Mouse (Mus musculus) embryonic facial prominence, embryonic 13.5 days (tissue): ENCODE measurements around the gene S100z. TPM values are rescaled to one million over a fixed set of nuclear protein-coding genes. Genes with fewer than 3 reads are reported as not detected.
A peak's percentile ranks its signal among the peaks of the same experiment; 100 is the strongest.

Source experiments
- ATAC-seq: fragments of 200-750 bp; cut with Nextera tagmentation; 2 replicates; pipeline ENCODE4 v1.8.0; 2017; ENCODE audit warnings: low read depth; ENCODE audit not compliant: insufficient number of reproducible peaks, insufficient read depth, low FRiP score, low TSS enrichment
- H3K27ac ChIP-seq: fragments of 300-500 bp; sonication (generic); 2 replicates; pipeline ENCODE4 v1.5.1; 2015; ENCODE audit warnings: moderate library complexity, mild to moderate bottlenecking, inconsistent platforms
- H3K27me3 ChIP-seq: fragments of 300-500 bp; sonication (generic); 2 replicates; pipeline ENCODE4 v1.6.1; 2015; ENCODE audit warnings: mild to moderate bottlenecking, inconsistent platforms
- H3K36me3 ChIP-seq: fragments of 300-500 bp; sonication (generic); 2 replicates; pipeline ENCODE4 v1.6.1; 2015; ENCODE audit warnings: mild to moderate bottlenecking, inconsistent platforms
- H3K4me1 ChIP-seq: fragments of 300-500 bp; sonication (generic); 2 replicates; pipeline ENCODE4 v1.6.1; 2015; ENCODE audit warnings: inconsistent platforms
- H3K4me2 ChIP-seq: fragments of 300-500 bp; sonication (generic); 2 replicates; pipeline ENCODE4 v1.6.1; 2015; ENCODE audit warnings: moderate library complexity, mild to moderate bottlenecking, inconsistent platforms
- H3K4me3 ChIP-seq: fragments of 300-500 bp; sonication (generic); 2 replicates; pipeline ENCODE4 v1.5.1; 2015; ENCODE audit warnings: mild to moderate bottlenecking, inconsistent platforms
- H3K9ac ChIP-seq: fragments of 300-500 bp; sonication (generic); 2 replicates; pipeline ENCODE4 v1.6.1; 2015; ENCODE audit warnings: mild to moderate bottlenecking, inconsistent platforms
- H3K9me3 ChIP-seq: fragments of 300-500 bp; sonication (generic); 2 replicates; pipeline ENCODE4 v1.6.1; 2016; ENCODE audit warnings: inconsistent platforms
- WGBS: fragments of 180-500 bp; shearing (Covaris S2); methylation state at CpG from one replicate; pipeline ENCODE4 v1.1.7; 2015; ENCODE audit warnings: mixed read lengths; 5-methylcytosine and 5-hydroxymethylcytosine counted together
- polyA plus RNA-seq: library from polyadenylated mRNA; unstranded; fragments of >200 nt; fragmentation: Nextera tagmentation; extraction: Ambion mirVana; gene quantifications from 2 replicates; pipeline ENCODE4 v1.2.1, GENCODE M21; 2015

S100z gene
- polyA plus RNA-seq, 1 experiment from 2014 or later = 3.6 TPM

GRCm38 (mm10) chr13:95493296-95493695 lies 14.8 kb upstream of the S100z start:
- Histone ChIP-seq H3K4me1 (0 out of 2 replicates have a peak, but pooled peaks cover 2% of the 10 kb centered on the region), H3K9ac (no peak overlapping the region), H3K36me3 (no peaks in the 10 kb centered on the region), H3K27me3 (no peaks in the 10 kb centered on the region), H3K4me2 (no peak overlapping the region), H3K9me3 (no peaks in the 10 kb centered on the region), H3K4me3 (no peak overlapping the region), H3K27ac (no peak overlapping the region)
- ATAC-seq = no peak
- 54% methylated on average over 5 of the region's 5 CpGs for WGBS

GRCm38 (mm10) chr13:95491327-95491726 lies 12.8 kb upstream of the S100z start:
- 73% methylated on average over 11 of the region's 11 CpGs for WGBS
- no peak overlapping the region for H3K4me2 ChIP-seq

GRCm38 (mm10) chr13:95484664-95485063 lies 6.1 kb upstream of the S100z start:
- no peaks in the 10 kb centered on the region for H3K9me3 ChIP-seq
- H3K36me3 ChIP-seq = no peaks in the 10 kb centered on the region
- no peak overlapping the region for H3K4me2 ChIP-seq
- no peak overlapping the region for H3K9ac ChIP-seq
- H3K27me3 ChIP-seq = 0 out of 2 replicates have a peak, but pooled peaks cover 5% of the 10 kb centered on the region
- H3K4me3 ChIP-seq = no peak overlapping the region
- peaks cover 4% of the 10 kb centered on the region; the same call in 1 of the 2 replicates for H3K4me1 ChIP-seq
- 0 out of 2 replicates have a peak overlapping the region, but pooled peaks have one; percentile 19 for H3K27ac ChIP-seq
- ATAC-seq = no peak
- WGBS = 23% methylated on average over 5 of the region's 5 CpGs

More at GRCm38 (mm10) chr13:95491327-95491726, 12.8 kb upstream of the S100z start:
- Histone ChIP-seq H3K4me3 (no peak overlapping the region), H3K36me3 (no peaks in the 10 kb centered on the region), H3K9me3 (no peaks in the 10 kb centered on the region), H3K27me3 (no peaks in the 10 kb centered on the region), H3K9ac (no peak overlapping the region), H3K27ac (no peak overlapping the region), H3K4me1 (0 out of 2 replicates have a peak, but pooled peaks cover 2% of the 10 kb centered on the region)
- ATAC-seq = no peak

- Histone ChIP-seq H3K4me1 (peaks cover 4% of the 10 kb centered on the region; the same call in 1 of the 2 replicates), H3K4me2 (no peak overlapping the region), H3K9ac (no peak overlapping the region), H3K9me3 (no peaks in the 10 kb centered on the region), H3K36me3 (no peaks in the 10 kb centered on the region), H3K27me3 (0 out of 2 replicates have a peak, but pooled peaks cover 5% of the 10 kb centered on the region), H3K27ac (no peak overlapping the region), H3K4me3 (no peak overlapping the region)
- no peak for ATAC-seq
- WGBS = 15% methylated on average over 4 of the region's 4 CpGs
Observed at GRCm38 (mm10) chr13:95481428-95481827, 2.9 kb upstream of the S100z start.

- no peaks in the 10 kb centered on the region for H3K4me1 ChIP-seq
- no peak for ATAC-seq
- H3K9me3 ChIP-seq = no peaks in the 10 kb centered on the region
- no peak overlapping the region for H3K4me3 ChIP-seq
- H3K27ac ChIP-seq = no peak overlapping the region
- no peak overlapping the region for H3K4me2 ChIP-seq
- 0 out of 2 replicates have a peak, but pooled peaks cover 5% of the 10 kb centered on the region for H3K27me3 ChIP-seq
- no peaks in the 10 kb centered on the region for H3K36me3 ChIP-seq
- H3K9ac ChIP-seq = no peak overlapping the region
- WGBS = 88% methylated on average over 6 of the region's 6 CpGs
Observed at GRCm38 (mm10) chr13:95477173-95477572, 1.3 kb downstream of the S100z start.

GRCm38 (mm10) chr13:95475124-95475523 lies 3.4 kb downstream of the S100z start:
- no peaks in the 10 kb centered on the region for H3K27me3 ChIP-seq
- WGBS = 57% methylated on average over 7 of the region's 7 CpGs
- ATAC-seq = no peak
- H3K36me3 ChIP-seq = no peaks in the 10 kb centered on the region
- H3K4me2 ChIP-seq = no peak overlapping the region
- H3K9ac ChIP-seq = no peak overlapping the region
- H3K4me1 ChIP-seq = no peaks in the 10 kb centered on the region
- no peaks in the 10 kb centered on the region for H3K9me3 ChIP-seq
- no peak overlapping the region for H3K27ac ChIP-seq
- no peak overlapping the region for H3K4me3 ChIP-seq

GRCm38 (mm10) chr13:95474294-95474693 lies 4.2 kb downstream of the S100z start:
- Histone ChIP-seq H3K27me3 (no peaks in the 10 kb centered on the region), H3K4me3 (no peak overlapping the region), H3K4me2 (no peak overlapping the region), H3K36me3 (no peaks in the 10 kb centered on the region), H3K9ac (no peak overlapping the region), H3K9me3 (no peaks in the 10 kb centered on the region), H3K27ac (no peak overlapping the region), H3K4me1 (no peaks in the 10 kb centered on the region)
- WGBS = 82% methylated on average over 3 of the region's 3 CpGs
- ATAC-seq = no peak

GRCm38 (mm10) chr13:95470970-95471369 lies 7.6 kb downstream of the S100z start:
- no peak for ATAC-seq
- Histone ChIP-seq H3K27ac (no peak overlapping the region), H3K9me3 (no peaks in the 10 kb centered on the region), H3K4me1 (no peaks in the 10 kb centered on the region), H3K36me3 (no peaks in the 10 kb centered on the region), H3K9ac (no peak overlapping the region), H3K4me2 (no peak overlapping the region), H3K4me3 (no peak overlapping the region), H3K27me3 (no peaks in the 10 kb centered on the region)
- WGBS = 80% methylated on average over 2 of the region's 2 CpGs

GRCm38 (mm10) chr13:95451529-95451928 lies 27.0 kb downstream of the S100z start:
- Histone ChIP-seq H3K9ac (no peak overlapping the region), H3K4me2 (no peak overlapping the region), H3K4me1 (no peaks in the 10 kb centered on the region), H3K4me3 (no peak overlapping the region), H3K36me3 (no peaks in the 10 kb centered on the region), H3K9me3 (no peaks in the 10 kb centered on the region), H3K27ac (no peak overlapping the region), H3K27me3 (peaks cover 5% of the 10 kb centered on the region)
- WGBS = 69% methylated on average over 2 of the region's 2 CpGs
- no peak for ATAC-seq

GRCm38 (mm10) chr13:95450636-95451210 lies 27.8 kb downstream of the S100z start:
- no peaks in the 10 kb centered on the region for H3K9me3 ChIP-seq
- H3K36me3 ChIP-seq = no peaks in the 10 kb centered on the region
- no peak overlapping the region for H3K27ac ChIP-seq
- H3K27me3 ChIP-seq = peaks cover 11% of the 10 kb centered on the region
- WGBS = 89% methylated on average over 9 of the region's 9 CpGs
- ATAC-seq = no peak
- H3K9ac ChIP-seq = no peak overlapping the region
- H3K4me1 ChIP-seq = no peaks in the 10 kb centered on the region
- H3K4me3 ChIP-seq = no peak overlapping the region
- no peak overlapping the region for H3K4me2 ChIP-seq

- 67% methylated on average over 3 of the region's 3 CpGs for WGBS
- no peaks in the 10 kb centered on the region for H3K9me3 ChIP-seq
- no peaks in the 10 kb centered on the region for H3K36me3 ChIP-seq
- H3K4me3 ChIP-seq = no peak overlapping the region
- no peak overlapping the region for H3K27ac ChIP-seq
- no peak overlapping the region for H3K9ac ChIP-seq
- no peaks in the 10 kb centered on the region for H3K4me1 ChIP-seq
- peaks cover 21% of the 10 kb centered on the region for H3K27me3 ChIP-seq
- H3K4me2 ChIP-seq = no peak overlapping the region
- no peak for ATAC-seq
Observed at GRCm38 (mm10) chr13:95449730-95450129, 28.8 kb downstream of the S100z start.

- H3K9me3 ChIP-seq = no peaks in the 10 kb centered on the region
- no peaks in the 10 kb centered on the region for H3K36me3 ChIP-seq
- H3K27ac ChIP-seq = no peak within 1 kb of the TSS
- H3K27me3 ChIP-seq = peaks cover 55% of the 10 kb centered on the region
- no peak for ATAC-seq
- H3K4me1 ChIP-seq = peaks cover 14% of the 10 kb centered on the region
- H3K9ac ChIP-seq = peak within 1 kb of the TSS; percentile 49
- WGBS = 66% methylated on average over 11 of the region's 11 CpGs
- peak within 1 kb of the TSS; percentile 77 for H3K4me2 ChIP-seq
- H3K4me3 ChIP-seq = peak within 1 kb of the TSS; percentile 43
Observed at GRCm38 (mm10) chr13:95444824-95445223, 33.7 kb downstream of the S100z start, which contains the start of gene Crhbp. Crhbp (minus strand) TSS chr13:95444924.
